Mouse (Mus musculus) liver, adult 2 months (tissue): ENCODE measurements around the gene BC107364.

Experiments used
- CTCF ChIP-seq: fragments of 200-500 bp; IDR thresholded peaks from 2 replicates; pipeline ENCODE4 v1.5.1; 2011; ENCODE audit warnings: low read depth, low read length, control low read depth
- POLR2A ChIP-seq: fragments of 200-500 bp; IDR thresholded peaks from 2 replicates; pipeline ENCODE4 v1.6.1; 2011; ENCODE audit warnings: low read length, control low read depth; ENCODE audit not compliant: insufficient read depth; ENCODE audit errors: extremely low read depth

- peak; percentile 78 for TF ChIP-seq CTCF
- TF ChIP-seq POLR2A, result no peak
Measured at GRCm38 (mm10) chr3:96497451-96498028, 45.4 kb upstream of the BC107364 start.
